Mouse (Mus musculus) midbrain, postnatal 0 days (tissue): Measurements from ENCODE around the gene Epn1. TPM values are rescaled to one million over a fixed set of nuclear protein-coding genes. Genes with fewer than 3 reads are reported as not detected.

Source experiments
- ATAC-seq: fragments of 200-750 bp; cut with Nextera tagmentation; 2 replicates; pipeline ENCODE4 v1.8.0; 2017; ENCODE audit warnings: moderate number of reproducible peaks, mild to moderate bottlenecking, moderate TSS enrichment, moderate library complexity; ENCODE audit not compliant: low FRiP score
- DNase-seq: peaks from one replicate; pipeline ENCODE4 v3.0.0-alpha.2; 2015; ENCODE audit warnings: low spot score
- H3K27ac ChIP-seq: fragments of 300-500 bp; sonication (generic); 2 replicates; pipeline ENCODE4 v1.5.1; 2014; ENCODE audit warnings: low read depth, mild to moderate bottlenecking, low read length, mixed read lengths
- H3K27me3 ChIP-seq: fragments of 300-500 bp; sonication (generic); 2 replicates; pipeline ENCODE4 v1.6.1; 2014; ENCODE audit warnings: low read length, control low read depth, mixed read lengths; ENCODE audit not compliant: insufficient read depth
- H3K36me3 ChIP-seq: fragments of 300-500 bp; sonication (generic); 2 replicates; pipeline ENCODE4 v1.6.1; 2014; ENCODE audit warnings: low read length, control low read depth, mixed read lengths; ENCODE audit not compliant: insufficient read depth
- H3K4me1 ChIP-seq: fragments of 300-500 bp; sonication (generic); 2 replicates; pipeline ENCODE4 v1.6.1; 2014; ENCODE audit warnings: mild to moderate bottlenecking, control low read depth, antibody characterized with exemption, low read length, mixed read lengths; ENCODE audit not compliant: insufficient read depth
- H3K4me2 ChIP-seq: fragments of 300-500 bp; sonication (generic); 2 replicates; pipeline ENCODE4 v1.6.1; 2014; ENCODE audit warnings: low read depth, mild to moderate bottlenecking, low read length, mixed read lengths; ENCODE audit not compliant: poor library complexity, severe bottlenecking
- H3K4me3 ChIP-seq: fragments of 300-500 bp; sonication (generic); 2 replicates; pipeline ENCODE4 v1.5.1; 2014; ENCODE audit warnings: low read depth, mild to moderate bottlenecking, low read length, moderate library complexity
- H3K9ac ChIP-seq: fragments of 300-500 bp; sonication (generic); replicated peaks from 2 replicates; pipeline ENCODE4 v1.6.1; 2014; ENCODE audit warnings: mild to moderate bottlenecking, low read length, moderate library complexity, mixed read lengths; ENCODE audit not compliant: poor library complexity, severe bottlenecking
- H3K9me3 ChIP-seq: fragments of 300-500 bp; sonication (generic); 2 replicates; pipeline ENCODE4 v1.6.1; 2016; ENCODE audit warnings: low read length, control low read depth
- CTCF ChIP-seq: IDR thresholded peaks from 2 replicates; pipeline ENCODE4 v1.5.1; 2016; ENCODE audit warnings: antibody characterized with exemption, mild to moderate bottlenecking
- WGBS: fragments of 180-500 bp; shearing (Covaris S2); extraction: QIAGEN DNeasy Blood & Tissue Kit; methylation state at CpG from one replicate; pipeline ENCODE4 v1.1.7; 2014; 5-methylcytosine and 5-hydroxymethylcytosine counted together
- polyA plus RNA-seq: library from polyadenylated mRNA; unstranded; fragments of >200 nt; fragmentation: Nextera tagmentation; extraction: Ambion mirVana; gene quantifications from 2 replicates; pipeline ENCODE4 v1.2.1, GENCODE M21; 2015
- total RNA-seq: library from RNA; depleted of rRNA; stranded (reverse); fragments of >200 nt; gene quantifications from 2 replicates; pipeline ENCODE4 v1.2.3, GENCODE M21; 2014

The Epn1 gene
- total and polyA plus RNA-seq, 2 experiments from 2014 or later, result 130 to 484 TPM

DNA sequence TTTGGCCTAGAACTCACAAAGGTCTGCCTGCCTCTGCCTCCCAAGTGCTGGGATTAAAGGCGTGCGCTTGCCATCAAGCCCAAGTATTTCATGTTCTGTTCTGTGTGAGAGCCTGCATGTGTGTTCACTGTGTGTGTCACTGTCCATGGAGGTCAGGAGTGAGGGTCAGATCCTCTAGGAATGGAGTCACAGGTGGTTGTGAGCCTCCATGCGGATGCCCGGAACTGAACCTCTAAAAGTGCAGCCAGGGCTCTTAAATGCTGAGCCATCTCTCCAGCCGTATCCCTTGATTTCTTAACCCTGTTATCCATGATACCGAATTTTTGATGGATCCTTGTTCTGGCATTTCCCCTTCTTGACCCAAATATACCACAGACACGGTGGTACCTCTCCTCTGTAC, 43.0 kb upstream of the Epn1 start:
- no peak for DNase-seq
- H3K4me2 ChIP-seq, result no peak overlapping the region

DNA sequence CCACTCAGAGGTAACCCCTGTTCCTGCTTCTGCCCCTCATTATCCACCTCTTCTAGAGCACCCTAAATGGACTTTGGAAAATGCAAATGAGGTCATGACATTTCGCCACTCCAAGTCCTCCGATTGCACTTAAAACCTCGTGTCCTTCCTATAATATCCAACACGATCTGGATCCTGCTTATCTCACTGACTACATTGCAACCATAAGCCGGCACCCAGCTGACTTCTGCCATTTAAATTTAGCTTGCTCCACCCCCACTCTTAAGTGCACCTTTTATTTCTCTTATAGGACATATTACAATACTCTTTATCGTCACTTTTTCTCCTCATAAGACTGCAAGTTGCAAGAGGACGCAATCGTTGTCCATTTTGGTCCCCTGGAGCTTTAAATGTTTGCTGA, 42.6 kb upstream of the Epn1 start:
- ATAC-seq (no peak), DNase-seq (no peak)
- Histone ChIP-seq H3K4me2 (peak overlapping the region; percentile 59), H3K36me3 (peaks cover 27% of the 10 kb centered on the region), H3K9me3 (no peaks in the 10 kb centered on the region), H3K4me1 (peaks cover 6% of the 10 kb centered on the region; the same call in 1 of the 2 replicates), H3K9ac (peak overlapping the region; percentile 92; the same call in 1 of the 2 replicates), H3K4me3 (peak overlapping the region; percentile 59), H3K27ac (peak overlapping the region; percentile 94), H3K27me3 (no peaks in the 10 kb centered on the region)
- TF ChIP-seq CTCF, result no peak
- 78% methylated on average over 8 of the region's 8 CpGs for WGBS

More for the DNA sequence above, 43.0 kb upstream of the Epn1 start:
- Histone ChIP-seq H3K27ac (no peak overlapping the region), H3K9me3 (no peaks in the 10 kb centered on the region), H3K36me3 (peaks cover 31% of the 10 kb centered on the region), H3K9ac (no peak overlapping the region), H3K27me3 (no peaks in the 10 kb centered on the region), H3K4me3 (no peak overlapping the region), H3K4me1 (peaks cover 6% of the 10 kb centered on the region; the same call in 1 of the 2 replicates)
- no peak for TF ChIP-seq CTCF
- 94% methylated on average over 7 of the region's 7 CpGs for WGBS
- ATAC-seq, result no peak

DNA sequence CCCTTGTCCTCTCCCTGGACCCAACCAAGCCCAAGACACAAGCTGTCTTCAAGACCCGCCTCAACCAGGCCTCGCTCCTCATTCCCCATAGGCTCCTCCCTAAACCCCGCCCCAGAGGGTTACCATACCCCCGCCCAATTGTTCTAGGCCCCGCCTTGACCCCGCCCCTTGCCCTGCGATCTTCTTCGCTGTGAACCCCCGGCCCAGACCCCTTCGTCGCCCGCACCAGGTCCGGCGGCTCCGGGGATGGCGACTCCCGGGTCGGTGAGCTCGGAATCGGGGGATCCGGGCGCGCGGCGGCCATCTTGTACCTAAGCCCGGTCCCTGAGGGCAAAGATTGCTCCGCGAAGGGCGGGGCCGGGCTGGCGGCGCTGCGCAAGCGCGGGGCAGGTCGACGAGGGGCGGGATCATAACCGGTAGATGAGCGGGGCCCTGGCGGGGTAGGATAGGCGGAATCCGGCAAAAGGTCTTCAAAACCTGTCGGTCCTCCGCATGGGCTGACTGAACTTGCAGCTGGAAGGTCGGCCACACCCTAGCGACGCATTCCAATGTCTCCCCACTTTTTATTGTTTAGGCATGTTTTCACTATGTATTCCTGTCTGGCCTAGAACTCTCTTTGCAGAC, 41.8 kb upstream of the Epn1 start, which contains the start of gene Zfp784:
Gene Zfp784, minus strand, starts transcription at position 338 of the 624 bp plus-strand sequence.
- H3K27me3 ChIP-seq, result no peaks in the 10 kb centered on the region
- H3K9me3 ChIP-seq, result no peaks in the 10 kb centered on the region
- H3K4me1 ChIP-seq, result peaks cover 6% of the 10 kb centered on the region; the same call in 1 of the 2 replicates
- WGBS, result under 1% methylated on average over 46 of the region's 48 CpGs
- H3K9ac ChIP-seq, result peak within 1 kb of the TSS; percentile 92
- H3K4me2 ChIP-seq, result peak within 1 kb of the TSS; percentile 59
- peak within 1 kb of the TSS; percentile 94 for H3K27ac ChIP-seq
- peak; percentile 95 for ATAC-seq
- H3K36me3 ChIP-seq, result peaks cover 21% of the 10 kb centered on the region
- H3K4me3 ChIP-seq, result peak within 1 kb of the TSS; percentile 59
- TF ChIP-seq CTCF, result peak; percentile 8; the same call in 1 of the 2 replicates
- DNase-seq, result peak; percentile 93

DNA sequence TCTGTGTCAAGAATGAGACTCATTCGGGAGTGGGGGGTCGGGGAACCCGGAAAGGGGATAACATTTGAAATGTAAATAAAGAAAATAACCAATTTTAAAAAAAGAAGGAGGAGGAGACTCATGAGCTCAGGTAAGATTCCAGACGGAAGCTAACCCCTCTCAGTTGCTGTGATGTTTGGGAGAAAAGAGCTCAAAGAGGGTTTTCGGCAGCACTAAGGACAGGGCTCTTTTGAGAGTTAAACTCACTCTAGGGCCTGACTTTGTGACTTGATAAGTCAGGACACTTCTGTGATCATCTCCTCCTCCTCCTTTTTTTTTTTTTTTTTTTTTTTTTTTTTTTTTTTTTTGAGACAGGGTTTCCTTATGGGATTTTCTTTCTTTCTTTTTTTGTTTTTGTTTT, 41.1 kb upstream of the Epn1 start:
- TF ChIP-seq CTCF, result no peak
- peaks cover 14% of the 10 kb centered on the region for H3K36me3 ChIP-seq
- no peaks in the 10 kb centered on the region for H3K27me3 ChIP-seq
- H3K4me3 ChIP-seq, result peak overlapping the region; percentile 59
- H3K4me2 ChIP-seq, result peak overlapping the region; percentile 59
- H3K4me1 ChIP-seq, result peaks cover 6% of the 10 kb centered on the region; the same call in 1 of the 2 replicates
- ATAC-seq (no peak), DNase-seq (no peak)
- 28% methylated on average over 5 of the region's 5 CpGs for WGBS
- H3K27ac ChIP-seq, result peak overlapping the region; percentile 94
- no peaks in the 10 kb centered on the region for H3K9me3 ChIP-seq
- H3K9ac ChIP-seq, result peak overlapping the region; percentile 92

DNA sequence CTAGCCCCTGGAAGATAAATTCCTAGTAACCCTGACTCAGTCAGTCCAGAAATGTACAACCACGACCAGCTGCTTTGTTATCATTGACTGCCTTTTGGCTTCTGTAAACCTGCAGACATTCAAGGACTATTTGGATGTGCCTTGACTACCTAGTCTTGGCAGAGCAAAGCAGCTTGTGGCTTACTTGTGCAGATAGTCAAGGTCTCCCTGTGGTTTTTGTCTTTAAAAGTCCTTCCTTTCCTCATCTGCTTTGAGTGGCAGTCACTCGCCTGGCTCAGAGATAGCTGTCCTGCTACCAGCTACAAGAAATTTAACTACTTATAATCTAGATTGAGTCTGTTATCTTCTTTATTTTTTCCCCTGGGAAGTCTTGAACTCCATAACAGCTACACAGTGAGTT, 35.1 kb upstream of the Epn1 start:
- WGBS, result 87% methylated on average over 2 of the region's 2 CpGs
- ATAC-seq, result no peak

DNA sequence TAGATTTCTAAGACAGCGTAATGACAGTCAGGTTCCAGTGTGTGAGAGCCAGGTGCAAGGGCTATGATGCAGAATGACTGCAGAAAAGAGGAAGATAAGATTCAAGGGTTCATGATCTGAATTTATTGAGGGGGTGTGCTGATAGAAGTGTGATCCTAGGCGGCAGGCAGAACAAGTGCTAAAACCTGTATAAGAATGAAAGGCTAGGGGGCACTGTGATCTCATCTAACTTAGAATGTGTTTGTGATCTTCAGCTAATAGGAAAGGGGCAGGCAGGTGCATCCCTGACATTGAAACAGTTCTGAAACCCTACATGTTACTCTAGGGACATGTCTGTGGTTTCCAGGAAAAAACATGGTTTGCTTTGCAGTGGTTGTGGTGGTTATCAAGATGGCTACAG, 33.9 kb upstream of the Epn1 start:
- Histone ChIP-seq H3K9ac (no peak overlapping the region), H3K27ac (no peak overlapping the region), H3K4me1 (peaks cover 3% of the 10 kb centered on the region; the same call in 1 of the 2 replicates), H3K36me3 (no peaks in the 10 kb centered on the region), H3K4me3 (no peak overlapping the region), H3K9me3 (no peaks in the 10 kb centered on the region), H3K4me2 (no peak overlapping the region), H3K27me3 (no peaks in the 10 kb centered on the region)
- TF ChIP-seq CTCF, result peak; percentile 40
- DNase-seq (no peak), ATAC-seq (no peak)
- WGBS, result 72% methylated on average over 2 of the region's 2 CpGs

More for the DNA sequence above, 35.1 kb upstream of the Epn1 start:
- H3K4me3 ChIP-seq, result no peak overlapping the region
- no peaks in the 10 kb centered on the region for H3K9me3 ChIP-seq
- DNase-seq, result no peak
- H3K4me2 ChIP-seq, result no peak overlapping the region
- H3K27ac ChIP-seq, result no peak overlapping the region
- no peak overlapping the region for H3K9ac ChIP-seq
- no peaks in the 10 kb centered on the region for H3K4me1 ChIP-seq
- no peaks in the 10 kb centered on the region for H3K27me3 ChIP-seq
- no peak for TF ChIP-seq CTCF
- no peaks in the 10 kb centered on the region for H3K36me3 ChIP-seq
